Mouse (Mus musculus) embryonic facial prominence, embryonic 12.5 days (tissue): ENCODE measurements at regions not wholly inside any gene's neighbourhood (a gene's known extent, or its start where the extent isn't known, plus 50 kb on each side); places are given as distances from the start of the nearest gene placed in this dataset.
"Not testable (repeated sequence)": the region's sequence is repeated elsewhere in the genome, so short reads cannot be mapped to it uniquely, and the experiment has no call there.

ENCODE experiments used
- ATAC-seq: fragments of 200-750 bp; cut with Nextera tagmentation; 2 replicates; pipeline ENCODE4 v1.8.0; 2017; ENCODE audit not compliant: insufficient number of reproducible peaks, insufficient read depth, low FRiP score, low TSS enrichment
- H3K27ac ChIP-seq: fragments of 300-500 bp; sonication (generic); 2 replicates; pipeline ENCODE4 v1.5.1; 2016; ENCODE audit warnings: mild to moderate bottlenecking
- H3K27me3 ChIP-seq: fragments of 300-500 bp; sonication (generic); 2 replicates; pipeline ENCODE4 v1.6.1; 2016; ENCODE audit warnings: mild to moderate bottlenecking, moderate library complexity
- H3K36me3 ChIP-seq: fragments of 300-500 bp; sonication (generic); 2 replicates; pipeline ENCODE4 v1.6.1; 2016; ENCODE audit warnings: mild to moderate bottlenecking
- H3K4me1 ChIP-seq: fragments of 300-500 bp; sonication (generic); 2 replicates; pipeline ENCODE4 v1.6.1; 2016
- H3K4me2 ChIP-seq: fragments of 300-500 bp; sonication (generic); replicated peaks from 2 replicates; pipeline ENCODE4 v1.6.1; 2016; ENCODE audit warnings: mild to moderate bottlenecking, moderate library complexity
- H3K4me3 ChIP-seq: fragments of 300-500 bp; sonication (generic); 2 replicates; pipeline ENCODE4 v1.5.1; 2016; ENCODE audit warnings: mild to moderate bottlenecking
- H3K9ac ChIP-seq: fragments of 300-500 bp; sonication (generic); 2 replicates; pipeline ENCODE4 v1.6.1; 2016; ENCODE audit warnings: mild to moderate bottlenecking, moderate library complexity
- H3K9me3 ChIP-seq: fragments of 300-500 bp; sonication (generic); 2 replicates; pipeline ENCODE4 v1.6.1; 2016; ENCODE audit warnings: mild to moderate bottlenecking, moderate library complexity
- WGBS: fragments of 180-500 bp; shearing (Covaris S2); methylation state at CpG from one replicate; pipeline ENCODE4 v1.1.7; 2016; 5-methylcytosine and 5-hydroxymethylcytosine counted together

DNA sequence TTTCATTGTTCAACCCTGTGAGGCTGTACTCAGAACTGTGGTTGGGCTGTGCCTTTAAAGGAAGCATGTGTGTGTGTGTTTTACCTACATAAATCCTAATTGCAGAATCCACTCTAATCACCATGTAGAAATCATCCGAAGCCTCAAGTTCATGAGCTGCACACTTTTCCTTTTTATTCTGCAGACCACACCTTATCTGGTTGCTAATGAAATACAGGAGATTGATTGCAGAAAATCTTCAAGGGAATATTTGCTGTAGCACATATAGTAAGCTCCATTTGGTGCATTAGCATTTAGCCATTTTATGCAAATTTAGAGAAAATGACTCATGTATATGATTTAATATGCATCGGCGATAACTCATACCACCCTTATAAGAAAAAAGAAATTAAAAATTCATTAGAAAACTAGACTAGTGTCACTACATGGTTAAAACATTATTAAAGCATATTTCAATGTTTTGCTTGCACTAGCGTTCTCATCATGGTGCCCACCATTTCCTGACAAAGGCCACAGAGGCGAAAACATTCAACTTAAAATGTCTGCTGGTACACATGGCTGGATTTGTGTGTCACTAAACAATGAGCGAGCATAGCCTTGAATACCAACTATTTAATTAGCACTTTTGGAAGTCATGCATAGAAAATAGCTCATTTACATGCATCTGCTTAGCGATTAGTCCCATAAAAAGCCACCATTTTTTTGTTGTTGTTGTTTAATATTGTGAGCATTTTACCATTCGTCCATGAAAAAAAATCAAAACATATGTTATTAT lies 245.7 kb downstream of the Mef2c start:
- WGBS: 78% methylated on average over 8 of the region's 8 CpGs
- Histone ChIP-seq H3K4me1 (no peaks in the 10 kb centered on the region), H3K27me3 (no peaks in the 10 kb centered on the region; the same call in 1 of the 2 replicates), H3K9me3 (no peaks in the 10 kb centered on the region), H3K27ac (no peak overlapping the region), H3K9ac (no peak overlapping the region), H3K4me3 (no peak overlapping the region), H3K4me2 (no peak overlapping the region), H3K36me3 (no peaks in the 10 kb centered on the region)
- no peak for ATAC-seq

DNA sequence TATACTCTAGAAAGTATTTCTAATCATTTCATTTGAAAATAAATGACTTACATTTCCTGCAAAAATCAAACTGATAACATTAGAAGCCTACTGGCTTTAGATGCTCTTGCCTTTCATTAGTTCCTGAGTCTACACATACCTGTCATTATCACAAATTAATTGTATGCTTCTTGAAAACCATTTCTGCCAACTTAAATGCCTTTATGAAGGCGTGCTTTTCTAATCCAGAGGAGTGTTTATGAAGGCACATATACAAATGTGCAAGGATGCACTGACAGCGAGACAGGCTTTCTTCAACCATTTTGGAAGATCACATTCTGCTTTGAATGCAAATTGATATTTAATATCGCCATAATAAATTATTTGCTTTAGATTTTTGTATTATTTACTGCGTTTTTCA lies 246.6 kb downstream of the Mef2c start:
- no peak for ATAC-seq
- 64% methylated on average over 4 of the region's 4 CpGs for WGBS
- Histone ChIP-seq H3K9ac (no peak overlapping the region), H3K27me3 (no peaks in the 10 kb centered on the region; the same call in 1 of the 2 replicates), H3K4me2 (no peak overlapping the region), H3K4me3 (no peak overlapping the region), H3K36me3 (no peaks in the 10 kb centered on the region), H3K9me3 (no peaks in the 10 kb centered on the region), H3K27ac (no peak overlapping the region), H3K4me1 (no peaks in the 10 kb centered on the region)

DNA sequence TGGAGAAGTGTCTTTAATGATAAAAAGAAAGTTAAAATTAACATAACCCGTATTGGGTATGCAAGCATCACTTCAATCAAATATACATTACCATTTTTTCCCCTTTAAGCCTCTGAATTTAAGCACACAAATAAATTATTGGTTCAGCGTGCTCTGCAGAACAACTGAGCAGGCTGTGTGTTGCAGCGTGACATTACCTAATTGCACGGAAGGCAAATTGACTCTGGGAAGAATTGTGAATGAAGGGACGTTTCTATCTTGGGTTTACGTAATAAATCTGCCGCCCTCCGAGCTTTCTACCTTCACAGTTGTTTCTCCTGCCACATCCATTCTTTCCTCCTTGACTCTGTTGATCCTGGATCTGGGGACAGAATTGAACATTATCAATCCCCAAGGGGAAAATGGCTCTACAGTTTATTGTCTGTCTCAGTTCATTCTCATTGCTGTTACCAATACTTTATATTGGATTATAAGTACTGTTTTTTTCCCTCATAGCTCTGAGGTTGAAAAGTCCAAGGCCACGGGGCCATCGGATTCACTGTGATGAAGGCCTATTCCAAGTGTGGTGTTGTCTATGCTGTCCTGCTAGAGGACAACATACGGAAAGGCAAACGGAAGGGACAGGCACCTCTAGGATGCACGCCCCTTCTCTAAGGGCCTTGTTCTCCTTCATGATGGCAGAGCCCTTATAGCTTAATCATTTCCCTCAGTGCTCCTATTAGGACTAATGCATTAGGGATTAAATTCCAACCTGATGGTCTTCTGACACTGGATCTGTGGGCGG lies 256.7 kb downstream of the Mef2c start:
- Histone ChIP-seq H3K9ac (no peak overlapping the region), H3K9me3 (no peaks in the 10 kb centered on the region), H3K4me2 (no peak overlapping the region), H3K27ac (no peak overlapping the region), H3K4me1 (no peaks in the 10 kb centered on the region), H3K36me3 (no peaks in the 10 kb centered on the region), H3K27me3 (no peaks in the 10 kb centered on the region), H3K4me3 (no peak overlapping the region)
- 84% methylated on average over 14 of the region's 14 CpGs for WGBS
- no peak for ATAC-seq

DNA sequence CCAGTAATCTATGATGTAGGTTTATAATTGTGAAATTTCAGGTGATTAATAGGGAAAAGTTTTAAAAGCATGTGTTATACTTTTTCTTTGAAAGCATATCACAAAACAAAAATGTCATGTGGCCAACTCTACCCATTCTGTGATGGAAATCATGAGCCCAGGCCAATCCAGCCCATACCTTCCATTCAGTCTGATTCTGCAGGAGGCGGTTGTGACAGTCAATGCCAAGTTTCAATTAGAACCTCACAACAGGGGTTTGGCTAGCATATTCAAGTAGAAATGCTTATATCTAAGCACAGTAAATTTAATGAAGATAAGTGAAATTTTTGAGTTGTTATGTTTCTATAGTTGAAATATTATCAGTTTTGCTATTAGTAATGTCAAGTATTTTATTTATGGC lies 258.6 kb downstream of the Mef2c start:
- Histone ChIP-seq H3K36me3 (no peaks in the 10 kb centered on the region), H3K9me3 (no peaks in the 10 kb centered on the region), H3K4me1 (no peaks in the 10 kb centered on the region), H3K4me2 (no peak overlapping the region), H3K9ac (no peak overlapping the region), H3K27ac (no peak overlapping the region), H3K4me3 (no peak overlapping the region), H3K27me3 (no peaks in the 10 kb centered on the region)
- ATAC-seq: no peak
- WGBS: 91% methylated on average over 1 of the region's 1 CpGs

DNA sequence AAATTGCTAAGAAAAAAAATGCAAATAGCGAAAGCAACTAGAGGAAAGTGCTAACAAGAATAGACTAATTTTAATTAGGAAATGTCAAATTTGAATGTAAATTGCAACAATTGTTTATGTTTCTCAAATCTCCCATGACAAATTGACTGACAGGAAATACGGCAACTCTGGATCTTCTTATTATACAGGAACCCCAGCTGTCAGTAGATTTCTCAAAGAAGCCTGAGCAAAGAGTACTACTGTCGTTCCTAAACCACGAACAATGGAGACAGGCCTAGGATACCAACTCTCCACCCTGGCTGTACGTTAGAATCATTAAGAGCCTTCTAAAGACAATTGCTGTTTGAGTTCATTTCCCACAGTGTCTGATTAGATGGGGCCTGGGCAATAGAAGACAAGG lies 259.5 kb downstream of the Mef2c start:
- not testable (repeated sequence) for H3K9me3 ChIP-seq, H3K27ac ChIP-seq, H3K4me2 ChIP-seq, H3K27me3 ChIP-seq, H3K36me3 ChIP-seq, H3K9ac ChIP-seq, H3K4me3 ChIP-seq, H3K4me1 ChIP-seq, ATAC-seq
- WGBS: 72% methylated on average over 5 of the region's 5 CpGs

DNA sequence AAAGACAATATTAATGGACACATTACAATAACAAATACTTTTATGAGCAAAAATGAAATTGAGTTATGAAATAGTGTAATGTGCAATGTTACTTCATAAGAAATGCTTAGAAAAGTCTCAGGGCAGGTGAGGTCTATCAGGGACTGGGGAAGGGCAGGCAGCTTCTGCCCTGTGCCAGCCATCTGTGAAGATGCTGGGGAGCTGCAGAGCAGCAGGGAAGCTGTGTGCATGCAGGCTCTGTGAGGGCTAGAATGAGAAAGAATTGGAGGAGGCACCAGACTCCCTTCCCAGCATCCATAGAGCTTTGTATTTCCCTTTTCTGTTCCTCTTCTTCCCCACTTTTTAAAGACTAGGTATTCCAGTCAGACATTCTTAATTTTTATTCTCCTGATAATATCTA lies 281.8 kb downstream of the Mef2c start:
- Histone ChIP-seq H3K27me3 (no peaks in the 10 kb centered on the region), H3K27ac (no peak overlapping the region), H3K4me1 (no peaks in the 10 kb centered on the region), H3K36me3 (no peaks in the 10 kb centered on the region), H3K9ac (no peak overlapping the region), H3K4me3 (no peak overlapping the region), H3K9me3 (no peaks in the 10 kb centered on the region), H3K4me2 (no peak overlapping the region)
- ATAC-seq: no peak

DNA sequence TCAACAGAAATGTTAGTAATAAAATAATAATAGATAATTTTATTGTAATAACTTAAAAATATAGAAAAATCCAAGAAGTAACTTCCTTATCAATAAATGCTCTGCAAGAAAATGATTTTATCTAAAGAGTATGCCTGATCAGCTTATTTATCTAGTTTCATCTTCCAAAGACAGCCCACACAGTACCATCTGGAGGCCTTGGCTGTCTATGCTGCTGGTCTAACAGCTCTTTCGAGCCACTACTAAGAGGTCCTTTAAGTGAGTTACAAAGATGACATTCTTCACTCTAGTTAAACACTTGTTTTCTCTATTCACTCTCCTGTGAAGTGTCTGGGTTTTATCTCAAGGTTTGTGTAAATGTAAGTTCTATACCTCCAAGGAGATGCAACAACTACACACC lies 305.7 kb downstream of the Mef2c start:
- Histone ChIP-seq H3K4me1 (no peaks in the 10 kb centered on the region), H3K36me3 (no peaks in the 10 kb centered on the region), H3K4me3 (no peak overlapping the region), H3K27me3 (no peaks in the 10 kb centered on the region), H3K4me2 (no peak overlapping the region), H3K27ac (no peak overlapping the region), H3K9ac (no peak overlapping the region), H3K9me3 (no peaks in the 10 kb centered on the region)
- ATAC-seq: no peak
- 70% methylated on average over 1 of the region's 1 CpGs for WGBS

DNA sequence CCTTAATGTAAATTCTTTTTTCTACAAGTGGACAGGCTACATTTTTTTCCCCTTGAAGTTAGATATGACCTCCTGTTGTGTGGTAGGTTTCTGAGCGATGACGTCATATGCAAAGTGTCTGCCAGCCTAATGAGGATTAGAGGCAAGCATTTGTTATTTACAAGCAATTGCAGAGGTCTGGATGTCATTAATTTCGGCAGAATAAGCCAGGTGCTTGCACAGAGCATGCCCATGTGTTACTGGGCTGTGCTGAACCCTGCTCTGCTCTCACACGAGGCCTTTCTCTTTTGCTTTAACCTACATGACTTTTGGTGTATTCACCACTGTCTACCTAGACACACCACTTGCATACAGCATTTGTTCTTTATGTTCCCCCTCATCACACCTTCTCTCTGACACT lies 316.5 kb downstream of the Mef2c start:
- Histone ChIP-seq H3K4me2 (no peak overlapping the region), H3K27ac (no peak overlapping the region), H3K4me1 (no peaks in the 10 kb centered on the region), H3K4me3 (no peak overlapping the region), H3K9me3 (no peaks in the 10 kb centered on the region), H3K36me3 (no peaks in the 10 kb centered on the region), H3K9ac (no peak overlapping the region), H3K27me3 (no peaks in the 10 kb centered on the region)
- no peak for ATAC-seq
- 50% methylated on average over 4 of the region's 4 CpGs for WGBS

DNA sequence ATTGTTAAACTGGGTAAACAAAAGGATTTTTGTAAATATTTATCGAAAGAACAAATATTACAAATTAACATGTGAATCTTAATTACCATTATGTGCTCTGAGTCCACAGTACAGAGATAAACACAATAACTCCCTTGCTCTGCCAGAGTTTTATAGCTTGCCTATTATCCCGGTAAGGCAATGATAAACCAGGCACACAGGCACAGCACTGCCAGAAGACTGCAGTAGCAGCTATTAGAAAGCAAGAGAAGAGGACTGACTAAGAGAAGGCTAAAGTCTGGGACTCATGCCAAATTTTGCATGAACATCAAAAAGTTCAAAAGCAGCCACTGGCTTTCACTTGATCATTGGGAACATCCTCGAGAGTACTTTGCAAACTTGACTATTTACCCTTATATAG lies 316.9 kb downstream of the Mef2c start:
- Histone ChIP-seq H3K4me3 (no peak overlapping the region), H3K36me3 (no peaks in the 10 kb centered on the region), H3K4me2 (no peak overlapping the region), H3K27ac (no peak overlapping the region), H3K9me3 (no peaks in the 10 kb centered on the region), H3K27me3 (no peaks in the 10 kb centered on the region), H3K9ac (no peak overlapping the region), H3K4me1 (no peaks in the 10 kb centered on the region)
- WGBS: 75% methylated on average over 3 of the region's 3 CpGs
- ATAC-seq: no peak

DNA sequence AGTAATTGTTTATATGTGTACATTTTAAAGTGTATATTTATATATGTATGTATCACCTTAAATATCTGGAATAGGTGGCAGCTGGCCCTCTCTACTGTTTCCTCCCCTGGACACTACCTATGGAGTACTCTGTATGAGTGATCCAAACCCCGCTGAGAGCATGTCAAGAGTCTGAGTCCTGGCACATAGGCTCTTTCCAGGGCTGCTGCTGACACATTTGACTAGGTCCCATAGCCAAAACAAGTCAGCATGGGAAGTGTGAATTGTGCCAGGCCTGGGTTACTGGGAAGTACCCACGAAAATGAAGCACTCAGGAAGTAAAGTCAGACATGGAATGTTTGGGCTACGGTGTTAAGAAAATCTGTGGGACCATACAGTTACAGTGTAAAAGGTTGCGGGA lies 321.1 kb downstream of the Mef2c start:
- Histone ChIP-seq H3K4me2 (no peak overlapping the region), H3K4me1 (no peaks in the 10 kb centered on the region), H3K9ac (no peak overlapping the region), H3K9me3 (no peaks in the 10 kb centered on the region), H3K27ac (no peak overlapping the region), H3K27me3 (no peaks in the 10 kb centered on the region), H3K4me3 (no peak overlapping the region), H3K36me3 (no peaks in the 10 kb centered on the region)
- no peak for ATAC-seq
- WGBS: 82% methylated on average over 4 of the region's 4 CpGs

DNA sequence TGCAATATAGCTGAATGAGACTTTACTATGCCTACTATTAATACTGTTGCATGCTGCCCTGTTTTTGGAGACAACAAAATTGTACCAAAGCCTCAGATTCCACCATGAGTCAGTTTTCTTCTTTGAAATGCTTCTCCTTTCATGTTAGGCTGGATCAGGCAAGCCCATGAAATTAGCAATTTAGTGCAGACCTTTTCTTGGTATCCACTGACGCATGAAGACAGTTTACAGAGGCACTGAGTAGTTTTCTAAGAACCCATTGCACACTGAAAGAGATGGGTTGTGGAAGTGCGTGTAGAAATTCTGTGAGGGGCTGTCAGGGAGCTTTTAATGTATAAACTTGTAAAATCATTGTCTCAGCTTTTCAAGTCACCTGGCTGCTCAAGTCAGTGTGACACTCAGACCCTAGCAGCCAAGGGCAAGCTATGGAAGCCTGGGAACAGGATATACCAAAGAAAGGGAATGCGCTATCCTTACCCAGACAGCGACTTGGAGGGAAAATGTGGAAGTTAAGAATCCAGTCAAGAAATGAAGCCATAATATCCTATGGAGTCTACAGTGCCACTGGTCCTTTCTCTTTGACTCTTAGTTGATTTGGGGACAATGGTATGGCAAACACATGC lies 323.1 kb downstream of the Mef2c start:
- Histone ChIP-seq H3K9me3 (no peaks in the 10 kb centered on the region), H3K4me3 (no peak overlapping the region), H3K27me3 (no peaks in the 10 kb centered on the region), H3K36me3 (no peaks in the 10 kb centered on the region), H3K4me2 (no peak overlapping the region), H3K4me1 (no peaks in the 10 kb centered on the region), H3K9ac (no peak overlapping the region), H3K27ac (no peak overlapping the region)
- ATAC-seq: no peak
- WGBS: 65% methylated on average over 4 of the region's 4 CpGs
